Mouse (Mus musculus): Measurements from ENCODE around the gene Bbs1. TPM values are rescaled to one million over a fixed set of nuclear protein-coding genes. Genes with fewer than 3 reads are reported as not detected.
A peak's percentile ranks its signal among the peaks of the same experiment; 100 is the strongest.
"Not testable (repeated sequence)": the region's sequence is repeated elsewhere in the genome, so short reads cannot be mapped to it uniquely, and the experiment has no call there.

Gene Bbs1
- polyA plus RNA-seq, 1 experiment from 2014 or later: 1.8 TPM

- no peak for ATAC-seq (replicated peaks; ENCODE audit: extremely low read depth, insufficient read depth, low FRiP score)
- H3K9ac ChIP-seq (ENCODE audit: low read length): no peak overlapping the region
- WGBS: 63% methylated on average over 4 of the region's 4 CpGs
- no peaks in the 10 kb centered on the region for H3K36me3 ChIP-seq (ENCODE audit: control insufficient read depth, insufficient read depth)
- no peaks in the 10 kb centered on the region for H3K27me3 ChIP-seq (ENCODE audit: control insufficient read depth, insufficient read depth, low read length)
- H3K4me3 ChIP-seq (ENCODE audit: low read length): no peak overlapping the region
- H3K4me1 ChIP-seq (ENCODE audit: control insufficient read depth, insufficient read depth, low read length): peaks cover 10% of the 10 kb centered on the region
- H3K4me2 ChIP-seq (ENCODE audit: low read depth, low read length): no peak overlapping the region
- H3K27ac ChIP-seq (ENCODE audit: low read length): no peak overlapping the region
- no peaks in the 10 kb centered on the region for H3K9me3 ChIP-seq (replicated peaks; ENCODE audit: control insufficient read depth, low read length)
Measured at GRCm38 (mm10) chr19:4876241-4876640, 30.2 kb downstream of the Bbs1 start.

GRCm38 (mm10) chr19:4874613-4875012 lies 31.8 kb downstream of the Bbs1 start:
- not testable (repeated sequence) for H3K4me1 ChIP-seq (ENCODE audit: control insufficient read depth, insufficient read depth, low read length); H3K9ac ChIP-seq (ENCODE audit: low read length); H3K4me2 ChIP-seq (ENCODE audit: low read depth, low read length); H3K27ac ChIP-seq (ENCODE audit: low read length); H3K36me3 ChIP-seq (ENCODE audit: control insufficient read depth, insufficient read depth); ATAC-seq (replicated peaks; ENCODE audit: extremely low read depth, insufficient read depth, low FRiP score); H3K27me3 ChIP-seq (ENCODE audit: control insufficient read depth, insufficient read depth, low read length); H3K9me3 ChIP-seq (replicated peaks; ENCODE audit: control insufficient read depth, low read length); H3K4me3 ChIP-seq (ENCODE audit: low read length)
- WGBS: 63% methylated on average over 1 of the region's 1 CpGs

- ATAC-seq (replicated peaks; ENCODE audit: extremely low read depth, insufficient read depth, low FRiP score): no peak
- no peaks in the 10 kb centered on the region for H3K36me3 ChIP-seq (ENCODE audit: control insufficient read depth, insufficient read depth)
- H3K4me3 ChIP-seq (ENCODE audit: low read length): no peak overlapping the region
- H3K9ac ChIP-seq (ENCODE audit: low read length): no peak overlapping the region
- peaks cover 11% of the 10 kb centered on the region; the same call in 1 of the 2 replicates for H3K27me3 ChIP-seq (ENCODE audit: control insufficient read depth, insufficient read depth, low read length)
- no peak overlapping the region for H3K27ac ChIP-seq (ENCODE audit: low read length)
- H3K9me3 ChIP-seq (replicated peaks; ENCODE audit: control insufficient read depth, low read length): no peaks in the 10 kb centered on the region
- WGBS: 5% methylated on average over 17 of the region's 17 CpGs
- peak overlapping the region; percentile 47 for H3K4me2 ChIP-seq (ENCODE audit: low read depth, low read length)
- H3K4me1 ChIP-seq (ENCODE audit: control insufficient read depth, insufficient read depth, low read length): peaks cover 4% of the 10 kb centered on the region; the same call in 1 of the 2 replicates
Measured at GRCm38 (mm10) chr19:4865147-4865546, 41.3 kb downstream of the Bbs1 start.

- Histone ChIP-seq H3K4me3 (ENCODE audit: low read length) (no peak overlapping the region), H3K4me2 (ENCODE audit: low read depth, low read length) (no peak overlapping the region), H3K4me1 (ENCODE audit: control insufficient read depth, insufficient read depth, low read length) (peaks cover 4% of the 10 kb centered on the region; the same call in 1 of the 2 replicates), H3K9ac (ENCODE audit: low read length) (no peak overlapping the region), H3K27me3 (ENCODE audit: control insufficient read depth, insufficient read depth, low read length) (peaks cover 11% of the 10 kb centered on the region; the same call in 1 of the 2 replicates), H3K36me3 (ENCODE audit: control insufficient read depth, insufficient read depth) (no peaks in the 10 kb centered on the region), H3K9me3 (replicated peaks; ENCODE audit: control insufficient read depth, low read length) (no peaks in the 10 kb centered on the region), H3K27ac (ENCODE audit: low read length) (no peak overlapping the region)
- ATAC-seq (replicated peaks; ENCODE audit: extremely low read depth, insufficient read depth, low FRiP score): no peak
- WGBS: 78% methylated on average over 6 of the region's 6 CpGs
Measured at GRCm38 (mm10) chr19:4863048-4863447, 43.4 kb downstream of the Bbs1 start.

- H3K4me1 ChIP-seq (ENCODE audit: control insufficient read depth, insufficient read depth, low read length): peaks cover 7% of the 10 kb centered on the region
- no peaks in the 10 kb centered on the region for H3K36me3 ChIP-seq (ENCODE audit: control insufficient read depth, insufficient read depth)
- H3K27me3 ChIP-seq (ENCODE audit: control insufficient read depth, insufficient read depth, low read length): 0 out of 2 replicates have a peak, but pooled peaks cover 2% of the 10 kb centered on the region
- no peak overlapping the region for H3K9ac ChIP-seq (ENCODE audit: low read length)
- no peak overlapping the region for H3K4me2 ChIP-seq (ENCODE audit: low read depth, low read length)
- ATAC-seq (replicated peaks; ENCODE audit: extremely low read depth, insufficient read depth, low FRiP score): no peak
- 36% methylated on average over 6 of the region's 6 CpGs for WGBS
- H3K4me3 ChIP-seq (ENCODE audit: low read length): no peak overlapping the region
- H3K27ac ChIP-seq (ENCODE audit: low read length): no peak overlapping the region
- no peaks in the 10 kb centered on the region for H3K9me3 ChIP-seq (replicated peaks; ENCODE audit: control insufficient read depth, low read length)
Measured at GRCm38 (mm10) chr19:4859081-4859480, 47.3 kb downstream of the Bbs1 start.

GRCm38 (mm10) chr19:4855951-4856350 lies 50.5 kb downstream of the Bbs1 start:
- no peak for ATAC-seq (replicated peaks; ENCODE audit: extremely low read depth, insufficient read depth, low FRiP score)
- 73% methylated on average over 4 of the region's 4 CpGs for WGBS
- H3K27me3 ChIP-seq (ENCODE audit: control insufficient read depth, insufficient read depth, low read length): 0 out of 2 replicates have a peak, but pooled peaks cover 3% of the 10 kb centered on the region
- peaks cover 7% of the 10 kb centered on the region for H3K4me1 ChIP-seq (ENCODE audit: control insufficient read depth, insufficient read depth, low read length)
- H3K9ac ChIP-seq (ENCODE audit: low read length): no peak overlapping the region
- H3K36me3 ChIP-seq (ENCODE audit: control insufficient read depth, insufficient read depth): no peaks in the 10 kb centered on the region
- H3K4me3 ChIP-seq (ENCODE audit: low read length): peak overlapping the region; percentile 74; the same call in 1 of the 2 replicates
- peak overlapping the region; percentile 99 for H3K4me2 ChIP-seq (ENCODE audit: low read depth, low read length)
- H3K9me3 ChIP-seq (replicated peaks; ENCODE audit: control insufficient read depth, low read length): no peaks in the 10 kb centered on the region
- H3K27ac ChIP-seq (ENCODE audit: low read length): no peak overlapping the region

- Histone ChIP-seq H3K9ac (ENCODE audit: low read length) (peak overlapping the region; percentile 83), H3K27me3 (ENCODE audit: control insufficient read depth, insufficient read depth, low read length) (0 out of 2 replicates have a peak, but pooled peaks cover 4% of the 10 kb centered on the region), H3K27ac (ENCODE audit: low read length) (peak overlapping the region; percentile 53), H3K36me3 (ENCODE audit: control insufficient read depth, insufficient read depth) (no peaks in the 10 kb centered on the region), H3K9me3 (replicated peaks; ENCODE audit: control insufficient read depth, low read length) (no peaks in the 10 kb centered on the region), H3K4me2 (ENCODE audit: low read depth, low read length) (peak overlapping the region; percentile 99), H3K4me3 (ENCODE audit: low read length) (peak overlapping the region; percentile 74), H3K4me1 (ENCODE audit: control insufficient read depth, insufficient read depth, low read length) (peaks cover 7% of the 10 kb centered on the region)
- ATAC-seq (replicated peaks; ENCODE audit: extremely low read depth, insufficient read depth, low FRiP score): no peak
- 3% methylated on average over 14 of the region's 14 CpGs for WGBS
Measured at GRCm38 (mm10) chr19:4855470-4855820, 51.0 kb downstream of the Bbs1 start.

- H3K9ac ChIP-seq (ENCODE audit: low read length): peak within 1 kb of the TSS; percentile 83
- H3K4me2 ChIP-seq (ENCODE audit: low read depth, low read length): peak within 1 kb of the TSS; percentile 99
- no peaks in the 10 kb centered on the region for H3K36me3 ChIP-seq (ENCODE audit: control insufficient read depth, insufficient read depth)
- H3K4me1 ChIP-seq (ENCODE audit: control insufficient read depth, insufficient read depth, low read length): peaks cover 7% of the 10 kb centered on the region
- H3K9me3 ChIP-seq (replicated peaks; ENCODE audit: control insufficient read depth, low read length): no peaks in the 10 kb centered on the region
- peak within 1 kb of the TSS; percentile 74 for H3K4me3 ChIP-seq (ENCODE audit: low read length)
- peak within 1 kb of the TSS; percentile 53 for H3K27ac ChIP-seq (ENCODE audit: low read length)
- peak; percentile 88 for ATAC-seq (replicated peaks; ENCODE audit: extremely low read depth, insufficient read depth, low FRiP score)
- 0 out of 2 replicates have a peak, but pooled peaks cover 4% of the 10 kb centered on the region for H3K27me3 ChIP-seq (ENCODE audit: control insufficient read depth, insufficient read depth, low read length)
- 4% methylated on average over 45 of the region's 45 CpGs for WGBS
Measured at GRCm38 (mm10) chr19:4854552-4855469, 51.6 kb downstream of the Bbs1 start, which contains the start of gene Ctsf. Gene Ctsf, plus strand, starts transcription at chr19:4855130.

GRCm38 (mm10) chr19:4850281-4850680 lies 56.1 kb downstream of the Bbs1 start:
- no peaks in the 10 kb centered on the region for H3K9me3 ChIP-seq (replicated peaks; ENCODE audit: control insufficient read depth, low read length)
- H3K36me3 ChIP-seq (ENCODE audit: control insufficient read depth, insufficient read depth): no peaks in the 10 kb centered on the region
- no peak for ATAC-seq (replicated peaks; ENCODE audit: extremely low read depth, insufficient read depth, low FRiP score)
- H3K4me2 ChIP-seq (ENCODE audit: low read depth, low read length): no peak overlapping the region
- peaks cover 3% of the 10 kb centered on the region; the same call in 1 of the 2 replicates for H3K4me1 ChIP-seq (ENCODE audit: control insufficient read depth, insufficient read depth, low read length)
- no peak overlapping the region for H3K9ac ChIP-seq (ENCODE audit: low read length)
- H3K4me3 ChIP-seq (ENCODE audit: low read length): no peak overlapping the region
- 38% methylated on average over 5 of the region's 5 CpGs for WGBS
- H3K27ac ChIP-seq (ENCODE audit: low read length): no peak overlapping the region
- H3K27me3 ChIP-seq (ENCODE audit: control insufficient read depth, insufficient read depth, low read length): 0 out of 2 replicates have a peak, but pooled peaks cover 2% of the 10 kb centered on the region
